Mouse (Mus musculus) left cerebral cortex, postnatal 36 days (tissue): ENCODE measurements around the gene Igfbpl1. TPM values are rescaled to one million over a fixed set of nuclear protein-coding genes. Genes with fewer than 3 reads are reported as not detected.
A peak's percentile ranks its signal among the peaks of the same experiment; 100 is the strongest.

Experiments
- DNase-seq, 2 experiments: peaks; one replicate each; pipeline ENCODE4 v3.0.0; 2021 to 2022; ENCODE audit warnings: low spot score in 2 of 2, mixed read lengths in 1 of 2
- intact Hi-C: fragments of 180-260 bp; cut with DNase I; formaldehyde crosslinking; loops from one replicate; pipeline ENCODE4 v1.15.1; 2025
- total RNA-seq, 2 experiments: library from RNA; stranded (reverse); gene quantifications; 2 replicates each; pipeline ENCODE4 v1.2.3; 2021

Igfbpl1 gene
- total RNA-seq, 2 experiments from 2014 or later = 0.67 to 1.0 TPM

- intact Hi-C loops = loop anchor here (5.0 kb wide), 1 partner anchor 33 kb away; no protein-coding TSS in a partner anchor
These were observed 2.5 kb downstream of the Igfbpl1 start for GRCm38 (mm10) chr4:45824049-45824760.

GRCm38 (mm10) chr4:45822781-45823575 is 3.7 kb downstream of the Igfbpl1 start:
- DNase-seq = no peak
- intact Hi-C loops = loop anchor here (5.0 kb wide), 1 partner anchor 34 kb away; no protein-coding TSS in a partner anchor

More at GRCm38 (mm10) chr4:45824049-45824760, 2.5 kb downstream of the Igfbpl1 start:
- DNase-seq = no peak

GRCm38 (mm10) chr4:45821995-45822394 is 4.7 kb downstream of the Igfbpl1 start:
- intact Hi-C loops = loop anchor here (5.0 kb wide), 1 partner anchor 35 kb away; no protein-coding TSS in a partner anchor
- no peak for DNase-seq

GRCm38 (mm10) chr4:45820074-45820830 is 6.5 kb downstream of the Igfbpl1 start:
- intact Hi-C loops = loop anchor here (5.0 kb wide), 1 partner anchor 37 kb away; no protein-coding TSS in a partner anchor
- peak; percentile 35 to 51 for DNase-seq

- peak; percentile 31 to 35 for DNase-seq
- intact Hi-C loops = loop anchor here (5.0 kb wide), 1 partner anchor 402 kb away; no protein-coding TSS in a partner anchor
These were observed 7.4 kb downstream of the Igfbpl1 start for GRCm38 (mm10) chr4:45819208-45819931.

GRCm38 (mm10) chr4:45818814-45819207 is 7.9 kb downstream of the Igfbpl1 start:
- intact Hi-C loops = loop anchor here (5.0 kb wide), 1 partner anchor 402 kb away; no protein-coding TSS in a partner anchor

GRCm38 (mm10) chr4:45815542-45815941 is 11.2 kb downstream of the Igfbpl1 start:
- intact Hi-C loops = loop anchor here (5.0 kb wide), 1 partner anchor 398 kb away; no protein-coding TSS in a partner anchor

More at GRCm38 (mm10) chr4:45818814-45819207, 7.9 kb downstream of the Igfbpl1 start:
- DNase-seq = no peak

GRCm38 (mm10) chr4:45811250-45811649 is 15.5 kb downstream of the Igfbpl1 start:
- intact Hi-C loops = no loop called here

More at GRCm38 (mm10) chr4:45815542-45815941, 11.2 kb downstream of the Igfbpl1 start:
- peak; percentile 25 to 31 for DNase-seq

GRCm38 (mm10) chr4:45808034-45808433 is 18.7 kb downstream of the Igfbpl1 start:
- no peak for DNase-seq
- intact Hi-C loops = no loop called here

More at GRCm38 (mm10) chr4:45811250-45811649, 15.5 kb downstream of the Igfbpl1 start:
- no peak for DNase-seq

GRCm38 (mm10) chr4:45802900-45803299 is 23.8 kb downstream of the Igfbpl1 start:
- intact Hi-C loops = no loop called here
- no peak for DNase-seq

GRCm38 (mm10) chr4:45799956-45800537 is 26.7 kb downstream of the Igfbpl1 start:
- intact Hi-C loops = no loop called here
- DNase-seq = no peak

GRCm38 (mm10) chr4:45798964-45799363 is 27.8 kb downstream of the Igfbpl1 start, which contains the start of gene Aldh1b1:
Aldh1b1 (plus strand) TSS chr4:45799022.
- DNase-seq = peak; percentile 61 to 67
- intact Hi-C loops = no loop called here

GRCm38 (mm10) chr4:45796760-45797159 is 30.0 kb downstream of the Igfbpl1 start:
- intact Hi-C loops = no loop called here
- DNase-seq = no peak

- DNase-seq = no peak
- intact Hi-C loops = no loop called here
These were observed 31.4 kb downstream of the Igfbpl1 start for GRCm38 (mm10) chr4:45795191-45795811.

GRCm38 (mm10) chr4:45790018-45790417 is 36.7 kb downstream of the Igfbpl1 start:
- intact Hi-C loops = no loop called here
- DNase-seq = no peak

GRCm38 (mm10) chr4:45789263-45789958 is 37.3 kb downstream of the Igfbpl1 start:
- DNase-seq = peak; percentile 68 to 82
- intact Hi-C loops = no loop called here

- no peak for DNase-seq
- intact Hi-C loops = no loop called here
These were observed 38.2 kb downstream of the Igfbpl1 start for GRCm38 (mm10) chr4:45788446-45789081.
